Mouse (Mus musculus) c-Kit-positive CD71-negative TER-119-negative erythroid progenitor cells, embryonic 14.5 days (primary cell): ENCODE measurements at regions not wholly inside any gene's neighbourhood (a gene's known extent, or its start where the extent isn't known, plus 50 kb on each side); places are given as distances from the start of the nearest gene placed in this dataset.

Source experiments
- DNase-seq: peaks from one replicate; pipeline ENCODE4 v3.0.0-alpha.2; 2013; ENCODE audit warnings: low read depth

DNA sequence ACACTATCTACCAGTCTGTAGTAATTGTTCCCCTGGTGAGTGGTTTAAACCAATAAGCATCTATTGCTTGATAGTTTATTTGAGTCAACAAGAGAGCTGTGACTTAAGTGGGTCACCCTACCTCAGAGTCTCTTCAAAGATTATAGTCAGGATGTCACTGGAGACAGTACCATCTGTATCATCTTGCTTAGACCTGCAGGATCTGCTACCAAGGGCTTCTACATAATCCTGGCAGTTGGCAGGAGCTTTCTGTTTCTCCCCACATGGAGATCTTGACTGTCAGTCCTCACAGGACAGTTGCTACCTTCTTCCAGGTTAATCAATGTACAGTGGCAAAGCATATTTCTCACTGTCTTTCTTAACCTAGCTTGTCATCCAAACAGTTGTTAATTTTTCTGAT is 414.9 kb upstream of the Dcn start:
- DNase-seq: no peak

DNA sequence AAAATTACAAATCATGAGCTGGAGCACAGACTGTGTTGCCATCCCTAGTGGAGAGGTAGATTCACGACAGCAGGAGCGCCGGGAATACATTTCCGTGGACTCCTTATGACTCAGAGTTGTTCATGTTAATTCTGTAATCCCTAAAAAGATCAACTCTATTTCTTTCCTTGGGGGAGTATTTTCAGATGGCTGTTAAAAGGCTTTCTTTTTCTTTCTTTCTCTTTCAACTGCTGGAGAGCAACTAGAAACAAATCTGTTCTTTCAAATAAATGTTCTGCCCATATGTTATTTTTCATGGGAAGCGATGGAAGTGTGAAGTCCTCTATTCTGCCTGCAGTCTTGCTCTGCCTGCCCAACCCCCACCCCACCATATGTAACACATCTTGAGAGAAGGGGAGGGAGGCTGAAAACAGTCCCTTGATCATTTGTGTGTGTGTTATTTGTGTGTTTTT is 401.4 kb upstream of the Dcn start:
- DNase-seq: no peak

DNA sequence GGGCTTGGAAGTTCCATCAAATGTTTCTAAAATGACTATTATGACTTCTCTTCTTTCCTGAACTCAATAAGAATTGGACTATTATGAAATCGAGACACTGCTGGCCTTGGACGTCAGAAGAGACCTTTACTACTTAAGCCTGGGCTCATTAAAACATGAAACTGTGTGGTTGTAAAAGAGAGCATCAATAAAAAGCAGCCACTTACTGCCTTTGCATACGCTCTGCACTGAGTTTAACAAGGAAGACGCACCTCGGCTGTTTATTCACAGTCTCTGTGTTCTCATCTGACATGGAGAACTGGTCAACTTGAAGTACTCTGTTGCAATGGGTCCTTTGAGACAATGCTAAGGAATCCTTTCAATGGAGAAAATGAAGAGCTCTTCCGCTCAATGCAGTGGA is 399.8 kb upstream of the Dcn start:
- no peak for DNase-seq

DNA sequence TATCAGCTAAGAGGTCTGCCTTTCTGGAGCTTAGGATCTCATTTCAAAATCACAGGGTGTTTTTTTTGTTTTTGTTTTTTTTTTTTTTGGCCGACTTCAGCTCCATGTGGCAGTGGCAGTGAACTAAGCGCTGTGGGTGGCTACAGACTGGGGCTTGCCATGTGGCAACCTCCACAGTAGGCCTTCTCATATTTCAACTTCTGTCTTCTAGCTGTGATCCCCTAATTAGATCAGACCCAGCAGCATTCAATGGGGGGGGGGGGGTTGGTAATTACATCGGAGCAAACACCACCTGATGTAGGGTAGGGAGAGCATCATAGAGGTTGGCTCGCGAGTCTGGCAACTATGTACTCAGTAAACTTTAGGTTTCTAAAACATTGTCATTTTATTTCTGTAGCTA is 392.1 kb upstream of the Dcn start:
- no peak for DNase-seq

DNA sequence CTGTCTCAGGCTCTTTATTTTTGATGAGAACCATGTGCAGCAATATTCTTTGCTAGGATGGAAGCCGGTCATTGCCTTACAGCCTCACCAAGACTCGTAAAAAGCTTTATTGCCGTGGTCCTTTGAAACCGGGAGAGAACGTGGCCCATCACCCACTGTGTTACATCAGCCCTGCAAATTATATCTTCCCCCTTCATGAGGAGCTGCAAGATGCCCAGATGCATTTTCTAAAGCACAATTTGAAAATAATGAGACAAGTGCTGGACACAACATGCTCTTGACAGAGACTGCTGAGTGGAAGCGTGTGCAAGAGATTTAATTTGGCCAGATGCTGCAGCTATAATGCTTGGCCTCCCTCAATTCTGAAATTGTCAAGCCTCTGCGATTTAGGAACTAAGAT is 389.2 kb upstream of the Dcn start:
- DNase-seq: no peak

DNA sequence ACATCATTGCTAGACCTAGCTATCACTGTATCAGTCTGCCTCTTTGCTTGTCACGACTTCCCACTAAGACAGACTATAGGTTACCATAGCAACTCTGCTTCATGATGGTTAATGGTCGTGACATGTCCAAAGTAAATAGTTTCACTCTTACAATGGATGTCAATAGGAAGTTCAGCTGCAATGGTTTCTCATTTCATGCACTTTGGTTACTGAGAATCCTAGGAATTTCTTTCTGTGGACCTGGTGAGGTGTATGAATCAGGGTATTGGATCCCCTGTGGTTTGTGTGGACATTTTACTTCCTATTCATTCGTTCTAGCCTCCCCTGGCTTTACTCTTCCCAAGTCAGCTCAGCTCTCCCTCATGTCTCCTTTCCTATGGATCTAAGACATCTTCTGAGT is 385.5 kb upstream of the Dcn start:
- no peak for DNase-seq

DNA sequence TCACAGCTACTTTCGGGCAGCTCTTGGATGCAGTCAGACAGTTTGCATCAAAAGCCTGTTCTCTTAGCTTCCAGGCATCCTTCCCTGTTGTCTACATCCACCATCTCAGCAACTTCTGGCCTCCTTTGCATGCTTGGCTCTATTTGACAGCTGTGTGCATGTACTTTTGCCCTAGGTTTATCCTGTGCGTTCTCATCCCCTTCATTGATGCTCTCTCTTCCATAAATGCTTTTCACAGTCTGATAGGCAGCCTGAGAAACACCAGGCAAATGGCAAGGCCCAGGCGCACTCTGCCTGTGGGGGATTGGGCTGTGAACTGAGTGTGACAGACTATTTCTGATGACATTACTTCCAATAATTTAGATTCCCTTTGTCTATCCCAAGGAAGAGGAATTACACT is 364.9 kb upstream of the Dcn start:
- DNase-seq: no peak

DNA sequence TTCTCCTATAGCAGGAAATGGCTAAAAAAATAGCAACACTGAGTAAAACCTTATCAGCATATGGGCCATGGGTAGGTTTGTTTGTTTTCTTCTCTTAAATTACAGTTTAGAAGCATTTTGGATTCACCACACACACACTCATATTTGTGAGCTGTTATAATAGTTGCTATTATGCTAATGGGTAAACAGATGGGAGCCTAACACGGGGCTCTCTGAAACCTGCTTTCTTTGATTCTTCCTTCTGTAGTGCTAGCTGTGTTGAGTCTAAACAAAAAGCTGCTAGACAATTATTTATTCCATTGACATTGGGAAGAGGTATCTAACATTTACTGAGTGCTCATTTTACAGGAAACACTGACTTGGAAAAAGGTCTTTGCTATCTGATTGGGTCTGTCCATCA is 356.7 kb upstream of the Dcn start:
- DNase-seq: no peak

DNA sequence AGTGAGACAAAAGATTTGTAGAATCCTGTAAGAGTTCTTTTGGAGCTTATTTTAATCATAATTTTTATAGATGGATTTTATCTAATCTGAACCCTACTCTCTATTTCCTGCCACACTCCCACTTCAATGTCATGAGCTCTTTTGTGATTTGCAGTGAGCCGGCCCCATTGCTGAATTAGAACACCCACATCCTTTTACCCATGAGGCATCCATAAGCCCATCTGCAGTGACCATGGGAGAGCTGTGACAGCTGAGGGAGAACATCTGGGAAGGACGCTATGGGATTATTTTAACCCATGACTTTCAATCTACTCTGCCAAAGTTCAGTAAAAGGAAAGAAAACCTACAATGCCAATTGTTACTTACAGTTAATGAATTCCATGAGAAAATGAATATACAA is 337.8 kb upstream of the Dcn start:
- DNase-seq: no peak

DNA sequence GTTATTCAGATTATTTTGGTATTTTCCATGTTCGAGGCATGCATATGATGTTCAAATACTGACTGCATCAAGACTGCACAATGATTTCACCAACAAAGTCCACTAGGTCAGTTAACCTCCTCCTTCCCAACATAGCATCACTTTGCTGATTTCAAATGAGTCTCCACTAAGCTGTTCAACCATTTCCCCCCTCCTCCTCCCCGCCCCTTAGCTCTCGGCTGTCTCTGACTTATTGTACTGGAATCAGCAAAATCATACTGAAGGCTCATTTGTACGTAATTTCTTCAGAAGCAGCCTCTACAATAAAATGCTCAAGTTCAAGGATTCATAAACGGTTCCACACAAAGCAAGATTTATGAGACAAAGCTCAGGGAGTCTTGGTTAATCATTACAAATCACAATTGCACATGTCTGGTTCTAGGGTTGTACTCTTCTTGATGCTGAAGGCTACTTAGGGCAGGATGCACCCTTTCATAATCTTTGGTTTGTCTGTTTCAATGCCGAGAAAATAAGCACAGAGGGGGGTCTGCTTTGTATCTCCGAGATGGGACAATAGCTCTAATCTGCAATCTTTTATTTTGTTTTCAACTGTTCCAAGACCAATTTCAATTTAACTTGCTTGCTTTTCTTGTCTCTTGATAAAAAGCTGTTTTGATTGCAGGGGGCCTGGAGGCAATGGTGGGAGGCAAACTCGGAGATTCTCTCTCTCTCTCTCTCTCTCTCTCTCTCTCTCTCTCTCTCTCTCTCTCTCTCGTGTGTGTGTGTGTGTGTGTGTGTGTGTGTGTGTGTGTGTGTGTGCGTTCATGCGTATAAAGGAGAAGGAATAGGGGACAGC is 320.6 kb upstream of the Dcn start:
- no peak for DNase-seq

DNA sequence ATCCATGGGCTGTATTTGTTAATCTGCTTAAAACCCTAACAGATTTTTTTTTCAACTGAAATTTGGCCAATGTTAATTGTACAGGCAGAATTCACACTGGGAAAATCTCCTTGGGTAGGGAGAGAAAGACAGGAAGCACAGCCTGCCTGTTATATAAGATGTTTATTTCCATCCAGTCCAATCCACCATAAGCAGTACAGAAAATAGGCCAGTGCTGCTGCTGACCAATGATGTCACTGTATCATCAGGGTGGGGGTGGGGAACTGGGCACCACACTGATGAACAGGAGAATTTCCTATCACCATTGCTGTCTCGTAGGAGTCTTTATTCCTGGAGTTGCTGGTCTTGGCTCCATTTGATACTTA is 320.0 kb upstream of the Dcn start:
- no peak for DNase-seq

DNA sequence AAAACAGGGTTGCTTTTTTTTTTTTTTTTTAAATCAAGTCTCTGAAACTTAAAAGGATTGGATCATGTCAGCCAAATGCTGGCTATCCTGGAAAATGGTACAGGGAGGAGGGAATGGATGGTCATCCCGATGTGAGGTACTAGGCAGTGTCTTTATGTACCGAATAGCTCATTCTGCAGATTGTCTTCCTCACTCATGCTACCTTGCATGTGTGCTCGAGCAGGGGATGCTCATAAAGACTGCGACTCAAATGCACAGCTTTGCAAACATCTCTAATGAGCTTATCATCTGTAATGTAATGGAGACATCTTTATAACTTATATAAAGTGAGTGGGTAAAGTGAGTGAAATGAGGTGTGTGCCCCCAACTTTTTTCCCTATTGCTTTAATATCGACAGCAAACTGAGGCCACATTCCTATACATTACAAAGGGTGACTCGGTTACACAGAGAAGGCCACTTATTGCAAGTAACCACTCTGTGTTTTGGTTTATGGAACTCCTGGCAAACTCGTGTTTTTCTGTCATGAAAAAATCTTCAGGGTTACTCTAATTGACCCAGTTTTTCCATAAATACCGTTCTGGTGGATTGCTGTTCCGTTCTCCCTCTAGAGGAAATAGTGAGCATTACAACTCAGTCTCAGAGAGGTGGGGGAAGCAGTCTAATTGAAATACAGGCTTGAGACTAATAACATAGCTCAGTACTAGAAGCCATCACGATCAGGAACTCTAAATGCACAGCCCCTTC is 319.4 kb upstream of the Dcn start:
- peak; percentile 33 for DNase-seq

DNA sequence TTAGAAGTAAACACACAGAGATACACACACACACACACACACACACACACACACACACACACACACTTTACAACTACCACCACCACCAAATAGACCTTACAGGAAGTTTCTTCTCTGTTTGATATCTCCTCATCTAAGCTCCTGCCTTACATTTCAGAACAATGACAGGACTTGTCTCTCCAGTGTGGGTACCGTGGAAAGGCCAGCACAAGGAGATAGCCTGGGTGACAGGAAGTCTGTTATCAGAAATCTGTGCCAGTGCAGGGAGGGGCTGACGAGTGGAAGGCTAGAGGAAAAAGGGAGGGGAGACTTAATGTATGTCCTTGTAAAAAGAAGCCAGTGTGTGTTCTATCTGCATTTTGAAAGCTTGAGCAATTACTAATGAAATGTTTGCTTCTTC is 318.5 kb upstream of the Dcn start:
- DNase-seq: no peak

DNA sequence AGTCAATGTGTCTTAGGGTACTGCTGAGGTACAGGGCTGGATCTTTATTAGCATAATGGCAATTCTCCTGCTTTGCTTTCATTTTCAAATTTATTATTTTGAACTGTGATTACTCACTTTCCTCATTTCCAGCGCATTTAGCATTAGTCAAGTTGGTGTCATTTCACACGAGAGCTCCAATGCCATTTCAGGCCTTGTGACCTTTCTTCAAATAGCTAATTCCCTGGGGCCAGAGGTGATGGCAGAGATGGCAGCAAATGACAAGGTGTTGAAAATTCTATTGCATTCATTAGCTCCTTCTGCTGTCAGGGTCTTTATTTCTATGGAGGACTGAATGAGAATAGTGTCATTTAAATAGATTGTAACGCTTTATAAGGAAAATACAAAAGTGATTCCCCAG is 300.9 kb upstream of the Dcn start:
- no peak for DNase-seq

DNA sequence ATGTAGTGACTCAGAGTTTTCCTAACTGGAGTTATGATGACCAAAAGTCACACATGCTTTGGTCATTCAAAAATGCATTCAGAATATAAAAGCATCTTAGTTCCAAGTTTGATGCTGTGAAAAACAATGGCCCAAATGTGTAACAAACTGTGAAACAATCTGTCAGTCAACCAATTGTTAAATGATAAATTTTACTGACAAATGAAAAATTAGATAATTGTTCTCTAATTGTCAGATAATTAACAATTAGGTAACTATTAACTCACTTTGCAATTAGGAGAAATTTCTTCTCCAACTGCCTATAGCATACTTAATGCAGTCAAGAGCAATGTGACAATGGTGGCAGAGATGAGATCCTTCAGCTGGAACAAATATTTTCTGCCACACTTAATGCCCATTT is 289.7 kb upstream of the Dcn start:
- DNase-seq: no peak

DNA sequence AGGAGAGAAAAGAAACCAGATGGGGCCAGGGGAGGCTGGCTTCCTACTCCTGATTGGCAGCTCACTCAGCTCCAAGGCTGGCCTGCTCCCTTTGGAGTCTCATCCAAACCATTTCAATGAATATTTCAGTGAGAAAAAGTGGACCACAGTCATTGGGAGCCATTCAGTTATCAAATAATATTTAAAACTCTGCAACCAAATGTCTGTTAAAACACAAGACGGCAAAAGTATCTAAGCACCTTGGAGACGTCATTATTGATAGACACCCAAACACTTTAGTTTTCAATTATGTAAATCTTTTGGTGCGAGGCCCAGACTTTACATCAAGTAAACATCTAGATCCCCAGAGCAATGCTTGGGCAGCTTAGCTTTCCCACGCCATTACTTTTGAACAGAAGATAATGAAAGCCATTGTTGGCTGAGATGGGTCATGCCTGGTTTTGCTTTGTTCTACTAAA is 268.1 kb upstream of the Dcn start:
- no peak for DNase-seq

DNA sequence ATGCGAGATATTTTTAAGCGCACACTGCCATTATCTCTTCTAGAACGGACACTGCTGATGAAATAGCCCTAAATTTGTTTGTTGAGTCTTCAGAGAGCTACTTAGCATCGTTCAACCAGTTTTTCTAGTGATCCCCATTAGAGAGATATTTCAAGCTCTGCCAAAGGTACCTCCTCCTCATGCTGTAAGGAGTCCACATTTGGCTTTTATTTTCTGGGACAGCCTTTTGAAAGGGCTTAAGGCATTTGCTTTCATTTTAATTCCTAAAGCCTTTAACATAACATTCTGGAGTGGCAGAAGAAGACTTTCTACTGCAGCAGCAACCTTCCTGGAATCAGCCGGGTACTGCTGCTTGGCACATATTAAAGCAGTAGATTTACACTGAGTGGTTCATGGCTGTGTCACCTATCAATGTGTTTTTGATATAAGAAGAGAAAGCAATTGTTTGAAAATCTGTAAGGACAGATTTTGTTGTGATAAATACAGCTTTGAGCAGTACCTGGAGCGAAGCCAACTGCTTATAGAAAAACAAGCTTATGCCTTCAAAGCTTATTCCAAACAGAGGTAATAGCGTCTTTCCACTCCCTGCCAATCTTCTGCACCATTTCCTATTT is 267.5 kb upstream of the Dcn start:
- DNase-seq: no peak

DNA sequence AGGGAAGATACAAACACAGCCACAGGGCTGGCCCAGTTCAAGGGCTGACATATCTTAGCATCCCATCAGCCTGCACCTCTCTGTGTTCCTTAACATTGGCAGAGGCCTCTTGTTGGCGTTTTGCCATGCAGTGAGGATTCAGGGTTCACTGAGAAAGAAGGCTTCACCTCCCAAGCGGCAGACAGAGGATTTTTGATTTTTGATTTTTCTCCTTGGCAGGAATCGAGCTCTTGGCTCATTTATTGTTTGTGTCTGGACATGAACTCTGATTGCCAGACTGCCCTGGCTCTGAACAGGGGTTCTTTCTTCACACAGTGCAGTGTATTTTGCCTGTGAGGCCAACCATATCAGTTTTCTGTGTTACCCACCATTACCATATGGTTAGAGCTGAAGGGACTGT is 259.9 kb upstream of the Dcn start:
- no peak for DNase-seq

DNA sequence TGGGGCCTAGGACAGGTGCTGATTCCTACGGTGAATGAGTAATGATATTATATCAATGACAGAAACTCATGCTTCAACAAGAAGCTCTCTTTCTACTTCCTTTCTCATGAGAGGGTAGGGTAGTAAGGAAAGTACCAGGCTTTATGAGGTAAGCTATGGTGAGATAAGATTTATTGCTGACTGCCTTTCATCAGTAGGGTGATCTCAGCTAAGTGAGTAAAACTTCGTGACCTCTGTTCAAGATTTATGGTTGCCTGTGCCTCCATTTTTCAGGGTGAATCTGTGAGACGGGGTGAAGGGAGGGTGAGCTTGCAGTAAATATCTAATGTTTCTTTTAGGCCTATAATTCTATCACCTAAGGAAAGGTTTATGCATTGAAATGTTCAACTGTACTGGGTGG is 259.0 kb upstream of the Dcn start:
- DNase-seq: no peak

DNA sequence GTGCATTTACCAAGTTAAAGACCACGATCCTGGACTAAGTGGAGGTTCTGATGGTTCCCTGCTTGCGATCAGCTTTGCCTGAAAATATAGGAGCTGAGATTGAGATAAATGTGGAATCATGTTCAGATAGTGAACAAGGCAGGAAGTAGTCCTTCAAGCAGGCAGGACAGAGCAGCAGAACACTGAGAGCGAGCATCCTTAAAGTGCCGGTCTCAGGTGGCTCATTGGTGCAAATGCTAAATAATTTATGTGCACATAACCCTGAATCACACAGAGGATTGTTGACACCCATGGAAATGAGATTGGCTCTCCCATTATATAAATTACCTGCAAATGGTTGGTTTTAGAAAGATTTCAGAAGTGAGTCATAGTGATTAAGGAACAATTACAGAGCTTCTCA is 243.8 kb upstream of the Dcn start:
- no peak for DNase-seq

DNA sequence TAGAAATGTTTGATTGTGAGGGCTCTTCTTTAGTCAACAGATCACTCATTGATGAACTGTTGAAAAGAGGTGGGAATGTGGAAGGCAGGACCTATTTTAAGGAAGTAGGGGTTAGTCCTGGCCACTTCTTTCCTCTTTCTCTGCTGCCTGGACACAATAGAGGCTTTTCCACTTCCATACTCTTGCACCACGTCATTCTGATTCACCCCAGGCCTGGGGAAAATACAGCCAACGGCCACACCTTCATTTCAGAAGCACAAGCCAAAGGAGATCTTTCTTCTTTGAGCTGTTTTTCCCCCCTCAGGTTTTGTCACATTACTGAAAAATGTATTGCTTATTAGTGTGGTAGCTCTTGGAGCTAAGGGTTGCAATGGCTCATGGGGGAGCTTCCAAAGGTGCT is 237.9 kb upstream of the Dcn start:
- DNase-seq: no peak

DNA sequence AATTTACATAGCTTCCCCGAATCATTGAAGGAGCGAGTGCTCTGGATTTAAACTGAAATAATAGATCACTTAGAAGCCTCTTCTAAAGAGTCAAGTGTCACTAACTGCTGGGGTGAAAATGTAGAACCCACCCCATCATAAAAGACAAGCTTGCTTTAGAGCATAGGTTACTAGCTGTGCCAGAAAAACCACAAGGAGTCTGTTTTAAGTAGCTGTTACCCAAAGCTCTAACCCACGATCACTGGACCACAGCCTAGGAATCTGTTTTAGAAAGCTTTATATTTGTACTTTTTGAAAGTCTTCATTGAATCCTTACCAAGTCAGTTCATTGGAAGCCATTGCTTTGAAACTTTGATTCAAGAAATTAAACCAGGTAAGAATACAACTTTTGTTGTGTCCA is 233.7 kb upstream of the Dcn start:
- DNase-seq: no peak

DNA sequence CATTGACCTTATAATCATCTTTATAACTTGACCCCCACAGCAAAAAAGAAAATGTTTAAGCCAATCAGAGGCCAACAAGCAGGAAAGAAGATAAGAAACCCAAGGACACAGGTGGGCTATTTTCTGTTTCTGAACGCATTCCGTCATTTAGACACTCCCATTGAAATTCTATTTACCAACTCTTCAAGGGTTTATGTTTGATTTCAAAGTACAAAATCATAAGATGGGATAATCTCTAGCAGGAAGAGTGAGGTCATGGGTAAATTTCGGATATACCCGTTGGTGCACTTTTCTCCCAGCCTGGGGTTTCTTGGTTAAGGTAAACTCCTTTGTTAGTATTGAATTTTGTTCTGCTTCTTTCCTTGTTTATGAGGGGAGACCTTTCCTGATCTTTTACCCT is 230.9 kb upstream of the Dcn start:
- no peak for DNase-seq
